Mouse (Mus musculus) thymus, adult 2 months (tissue): ENCODE measurements around the gene Thrsp. TPM values are rescaled to one million over a fixed set of nuclear protein-coding genes. Genes with fewer than 3 reads are reported as not detected.
A peak's percentile ranks its signal among the peaks of the same experiment; 100 is the strongest.

Experiments
- DNase-seq: peaks from one replicate; pipeline ENCODE4 v3.0.0; 2021
- H3K27ac ChIP-seq: fragments of 200-500 bp; 2 replicates; pipeline ENCODE4 v1.5.1; 2012; ENCODE audit warnings: low read length, control low read depth; ENCODE audit not compliant: control insufficient read depth, insufficient read depth
- H3K27me3 ChIP-seq: fragments of 200-500 bp; 2 replicates; pipeline ENCODE4 v1.6.1; 2012; ENCODE audit warnings: mild to moderate bottlenecking, low read length, moderate library complexity, mixed read lengths; ENCODE audit not compliant: control insufficient read depth, insufficient read depth
- H3K36me3 ChIP-seq: fragments of 200-500 bp; 2 replicates; pipeline ENCODE4 v1.6.1; 2012; ENCODE audit warnings: mild to moderate bottlenecking, low read length, moderate library complexity; ENCODE audit not compliant: control insufficient read depth, insufficient read depth
- H3K4me1 ChIP-seq: fragments of 200-500 bp; replicated peaks from 2 replicates; pipeline ENCODE4 v1.6.1; 2012; ENCODE audit warnings: low read length; ENCODE audit not compliant: control insufficient read depth, insufficient read depth
- H3K4me3 ChIP-seq: fragments of 200-500 bp; 2 replicates; pipeline ENCODE4 v1.5.1; 2012; ENCODE audit warnings: mild to moderate bottlenecking, low read length, control low read depth, moderate library complexity; ENCODE audit not compliant: control insufficient read depth, insufficient read depth
- CTCF ChIP-seq: fragments of 200-500 bp; IDR thresholded peaks from 2 replicates; pipeline ENCODE4 v1.5.1; 2012; ENCODE audit warnings: mild to moderate bottlenecking, control low read depth, low read length, moderate library complexity, borderline replicate concordance; ENCODE audit not compliant: control insufficient read depth, poor library complexity, insufficient read depth; ENCODE audit errors: extremely low read depth
- POLR2A ChIP-seq: fragments of 200-500 bp; IDR thresholded peaks from 2 replicates; pipeline ENCODE4 v1.6.1; 2012; ENCODE audit warnings: mild to moderate bottlenecking, low read length, control low read depth, moderate library complexity; ENCODE audit not compliant: control insufficient read depth, poor library complexity, insufficient read depth; ENCODE audit errors: extremely low read depth
- WGBS: fragments of 180-500 bp; shearing (Covaris S2); methylation state at CpG from one replicate; pipeline ENCODE4 v1.1.7; 2018; 5-methylcytosine and 5-hydroxymethylcytosine counted together
- polyA plus RNA-seq: library from polyadenylated mRNA; depleted of rRNA; stranded (reverse); fragments of >200 nt; gene quantifications from 2 replicates; pipeline ENCODE4 v1.2.3, GENCODE M21; 2012

Gene Thrsp
- polyA plus RNA-seq, 1 experiment = 116 TPM

- Histone ChIP-seq H3K27ac (no peak overlapping the region), H3K27me3 (no peaks in the 10 kb centered on the region), H3K4me3 (no peak overlapping the region), H3K36me3 (peaks cover 23% of the 10 kb centered on the region), H3K4me1 (no peaks in the 10 kb centered on the region)
- WGBS = 92% methylated on average over 6 of the region's 6 CpGs
- TF ChIP-seq CTCF = no peak
- no peak for TF ChIP-seq POLR2A
- DNase-seq = no peak
These were observed 25.5 kb downstream of the Thrsp start for GRCm38 (mm10) chr7:97392079-97392445.

GRCm38 (mm10) chr7:97391293-97392078 is 26.0 kb downstream of the Thrsp start:
- H3K4me1 ChIP-seq = no peaks in the 10 kb centered on the region
- no peaks in the 10 kb centered on the region for H3K27me3 ChIP-seq
- WGBS = 96% methylated on average over 13 of the region's 13 CpGs
- DNase-seq = no peak
- no peak overlapping the region for H3K27ac ChIP-seq
- H3K36me3 ChIP-seq = peaks cover 27% of the 10 kb centered on the region
- H3K4me3 ChIP-seq = no peak overlapping the region
- TF ChIP-seq POLR2A = no peak

- TF ChIP-seq POLR2A (no peak), CTCF (no peak)
- Histone ChIP-seq H3K4me1 (no peaks in the 10 kb centered on the region), H3K27me3 (no peaks in the 10 kb centered on the region), H3K4me3 (no peak overlapping the region), H3K36me3 (peaks cover 32% of the 10 kb centered on the region), H3K27ac (no peak overlapping the region)
- 97% methylated on average over 4 of the region's 4 CpGs for WGBS
- no peak for DNase-seq
These were observed 29.0 kb downstream of the Thrsp start for GRCm38 (mm10) chr7:97388541-97388940.

- Histone ChIP-seq H3K36me3 (peaks cover 34% of the 10 kb centered on the region), H3K27ac (no peak overlapping the region), H3K4me3 (no peak overlapping the region), H3K4me1 (no peaks in the 10 kb centered on the region), H3K27me3 (no peaks in the 10 kb centered on the region)
- TF ChIP-seq CTCF = no peak
- no peak for TF ChIP-seq POLR2A
- WGBS = 91% methylated on average over 8 of the region's 8 CpGs
- peak; percentile 23 for DNase-seq
These were observed 29.9 kb downstream of the Thrsp start for GRCm38 (mm10) chr7:97387561-97388147.

- no peak overlapping the region for H3K4me3 ChIP-seq
- peaks cover 33% of the 10 kb centered on the region for H3K36me3 ChIP-seq
- TF ChIP-seq CTCF (no peak), POLR2A (no peak)
- H3K27me3 ChIP-seq = no peaks in the 10 kb centered on the region
- no peak overlapping the region for H3K27ac ChIP-seq
- H3K4me1 ChIP-seq = no peaks in the 10 kb centered on the region
- WGBS = 95% methylated on average over 5 of the region's 5 CpGs
- no peak for DNase-seq
These were observed 30.6 kb downstream of the Thrsp start for GRCm38 (mm10) chr7:97386806-97387370.

- WGBS = 93% methylated on average over 7 of the region's 7 CpGs
- Histone ChIP-seq H3K36me3 (peaks cover 30% of the 10 kb centered on the region), H3K27me3 (no peaks in the 10 kb centered on the region), H3K4me3 (no peak overlapping the region), H3K27ac (no peak overlapping the region), H3K4me1 (no peaks in the 10 kb centered on the region)
- no peak for DNase-seq
- TF ChIP-seq POLR2A = no peak
- no peak for TF ChIP-seq CTCF
These were observed 31.3 kb downstream of the Thrsp start for GRCm38 (mm10) chr7:97386106-97386805.
